Mouse (Mus musculus): ENCODE measurements around the gene Olfr1288.

Gene Olfr1288

GRCm38 (mm10) chr2:111473801-111474200 is at the start of gene Olfr1288:
Olfr1288 (plus strand) TSS chr2:111474101.
- DNase-seq, result no peak

GRCm38 (mm10) chr2:111448842-111449241 is 25.1 kb upstream of the Olfr1288 start, which contains the start of gene Olfr1287:
Olfr1287 (plus strand) TSS chr2:111449142.
- no peak for DNase-seq

GRCm38 (mm10) chr2:111480519-111480918 is 6.6 kb downstream of the Olfr1288 start, which contains the start of gene Olfr1289:
Olfr1289 (plus strand) TSS chr2:111480819.
- no peak for DNase-seq

GRCm38 (mm10) chr2:111493729-111494128 is 19.8 kb downstream of the Olfr1288 start, which contains the start of gene Olfr1290:
Olfr1290 (minus strand) TSS chr2:111493829.
- no peak for DNase-seq

- DNase-seq, result no peak
Measured at GRCm38 (mm10) chr2:111496880-111497279, 23.0 kb downstream of the Olfr1288 start, which contains the start of gene Olfr1291-ps1. Olfr1291-ps1 (plus strand) TSS chr2:111497180.

- DNase-seq, result no peak
Measured at GRCm38 (mm10) chr2:111517451-111517850, 43.5 kb downstream of the Olfr1288 start.

GRCm38 (mm10) chr2:111524903-111525302 is 51.0 kb downstream of the Olfr1288 start, which contains the start of gene Olfr1293-ps:
Olfr1293-ps (plus strand) TSS chr2:111525203.
- DNase-seq, result no peak

Data from thymus, postnatal 14 days (tissue).